ENCODE assay signal across 20 mouse cellular contexts in the genomic region with DNA sequence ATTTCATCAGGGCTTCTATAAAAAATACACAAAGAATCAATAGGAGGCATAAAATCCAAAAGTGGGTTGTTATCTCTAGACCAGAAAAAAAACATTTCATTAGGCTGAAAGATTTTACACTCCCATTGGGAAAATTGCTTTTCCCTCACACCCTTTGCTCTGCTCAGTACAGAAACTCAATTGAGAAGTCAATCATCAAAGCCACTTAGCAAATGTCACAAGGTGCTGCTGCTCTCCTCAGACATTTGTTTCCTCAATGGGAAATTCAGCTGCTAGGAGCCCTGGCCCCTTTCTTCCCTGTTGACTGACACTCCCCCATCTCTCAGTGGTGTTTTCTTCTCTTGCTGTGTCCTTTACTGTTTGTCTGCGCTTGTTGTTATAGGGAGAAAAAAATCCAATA.
"Had no signal": no experiment of that assay in that cellular context is flagged by ENCODE, and none has a peak within 500 bp of the region (broad histone marks: within the 10 kb centered on the region; RNA-seq: fewer than 3 reads in every experiment).

No protein-coding gene starts in this region.

- H3K27ac ChIP-seq: limb, embryonic 12.5 days; limb, embryonic 15.5 days; liver, embryonic 14.5 days; macrophage; midbrain, embryonic 15.5 days; neural tube, embryonic 13.5 days; stomach, embryonic 15.5 days had no signal

- H3K4me3 ChIP-seq: limb, embryonic 12.5 days; limb, embryonic 15.5 days; midbrain, embryonic 15.5 days; myocyte; neural tube, embryonic 13.5 days; stomach, embryonic 15.5 days had no signal

- ATAC-seq: liver, postnatal 0 days; lung, postnatal 0 days; midbrain, embryonic 15.5 days had no signal

- H3K9ac ChIP-seq: limb, embryonic 12.5 days; limb, embryonic 15.5 days; liver, embryonic 14.5 days; liver, postnatal 0 days; lung, embryonic 14.5 days; midbrain, embryonic 15.5 days; neural tube, embryonic 13.5 days; stomach, embryonic 15.5 days had no signal

- H3K36me3 ChIP-seq: limb, embryonic 12.5 days; limb, embryonic 15.5 days; midbrain, embryonic 15.5 days; neural tube, embryonic 13.5 days; stomach, embryonic 15.5 days had no signal

- H3K27me3 ChIP-seq: midbrain, embryonic 15.5 days; neural tube, embryonic 13.5 days; stomach, embryonic 15.5 days had no signal

- H3K9me3 ChIP-seq: limb, embryonic 12.5 days; limb, embryonic 15.5 days; midbrain, embryonic 15.5 days; neural tube, embryonic 13.5 days; stomach, embryonic 15.5 days had no signal

- H3K4me2 ChIP-seq: limb, embryonic 12.5 days; limb, embryonic 15.5 days; liver, embryonic 11.5 days; lung, embryonic 14.5 days; midbrain, embryonic 15.5 days; neural tube, embryonic 13.5 days; stomach, embryonic 15.5 days had no signal

- DNase-seq: kidney, adult 2 months; kidney, postnatal 10 days; left cerebral cortex, postnatal 4 days; liver, postnatal 0 days; retina, postnatal 1 day; right cerebral cortex, postnatal 25 days; spleen, adult 18-20 months; thymus, adult 2 months; thymus, postnatal 14 days had no signal

- H3K4me1 ChIP-seq: limb, embryonic 15.5 days; stomach, embryonic 15.5 days had no signal
